In genomic region chr1:190161708-190162465, GRCm38 (mm10) we compare ENCODE assay signal across 9 mouse cellular contexts. TPM values are rescaled to one million over a fixed set of nuclear protein-coding genes. Genes with fewer than 3 reads are reported as not detected.
DNase-seq lines count a peak whose midpoint lies in the region; ATAC-seq lines count a peak whose summit lies in the region.
"Had no signal": no experiment of that assay in that cellular context is flagged by ENCODE, and none has a peak within 500 bp of the region (broad histone marks: within the 10 kb centered on the region; RNA-seq: fewer than 3 reads in every experiment).

No protein-coding gene starts in this region.

- WGBS in lung, embryonic 16.5 days, result 53% methylated on average over 19 of the region's 19 CpGs
- WGBS in intestine, embryonic 15.5 days, result 59% methylated on average over 19 of the region's 19 CpGs

- no peaks in the 10 kb centered on the region for H3K9me3 ChIP-seq in lung, embryonic 16.5 days (ENCODE audit: control insufficient read depth, low read length)
- no peaks in the 10 kb centered on the region for H3K9me3 ChIP-seq in intestine, embryonic 15.5 days

- peaks cover 8% of the 10 kb centered on the region; the same call in 1 of the 2 replicates for H3K4me1 ChIP-seq in lung, embryonic 16.5 days (replicated peaks; ENCODE audit: control insufficient read depth, insufficient read depth, low read length)
- no peaks in the 10 kb centered on the region for H3K4me1 ChIP-seq in intestine, embryonic 15.5 days (replicated peaks)

- H3K36me3 ChIP-seq in lung, embryonic 16.5 days (ENCODE audit: control insufficient read depth, insufficient read depth, low read length), result no peaks in the 10 kb centered on the region
- H3K36me3 ChIP-seq in intestine, embryonic 15.5 days, result no peaks in the 10 kb centered on the region

- peak; percentile 91 for ATAC-seq in lung, embryonic 16.5 days (ENCODE audit: low read depth)
- peak; percentile 74 for ATAC-seq in cerebellum, adult (ENCODE audit: insufficient number of reproducible peaks, low FRiP score, low TSS enrichment)
- no peak for ATAC-seq in intestine, embryonic 15.5 days

- peaks cover 18% of the 10 kb centered on the region for H3K27me3 ChIP-seq in lung, embryonic 16.5 days (ENCODE audit: control insufficient read depth, insufficient read depth, low read depth, low read length)
- H3K27me3 ChIP-seq in intestine, embryonic 15.5 days (replicated peaks), result 0 out of 2 replicates have a peak, but pooled peaks cover 3% of the 10 kb centered on the region

- peak overlapping the region; percentile 75 for H3K27ac ChIP-seq in lung, embryonic 16.5 days (ENCODE audit: low read length)
- H3K27ac ChIP-seq in intestine, embryonic 15.5 days, result no peak overlapping the region

- DNase-seq in gastrocnemius, postnatal 14 days, result peak; percentile 41
- no peak for DNase-seq in gastrocnemius, postnatal 25 days
- no peak for DNase-seq in lung, postnatal 36 days
- DNase-seq in spleen, postnatal 4 days (ENCODE audit: low spot score in 2 of 2), result no peak
- DNase-seq in thymus, postnatal 10 days (ENCODE audit: low spot score in 2 of 2), result no peak
- DNase-seq: thymus, adult 18-20 months had no signal

- intact Hi-C loops in gastrocnemius, postnatal 14 days (cut with DNase I; ENCODE audit: low total_unique reads), result no loop called here

- H3K9ac ChIP-seq in lung, embryonic 16.5 days (ENCODE audit: low read length), result no peak overlapping the region
- no peak overlapping the region for H3K9ac ChIP-seq in intestine, embryonic 15.5 days

- H3K4me3 ChIP-seq in lung, embryonic 16.5 days (ENCODE audit: low read length), result peak overlapping the region; percentile 28
- no peak overlapping the region for H3K4me3 ChIP-seq in intestine, embryonic 15.5 days (replicated peaks)

- H3K4me2 ChIP-seq in lung, embryonic 16.5 days (ENCODE audit: low read depth, low read length), result peak overlapping the region; percentile 48
- peak overlapping the region; percentile 36 for H3K4me2 ChIP-seq in intestine, embryonic 15.5 days (replicated peaks)

RNA-seq across cellular contexts. Expression of gene Prox1, which starts 8.6 kb away (rescaled TPM):
- 1 to 10 TPM; 4.1 to 5.7 TPM for total RNA-seq in gastrocnemius, postnatal 14 days (2021)
- 1 to 10 TPM; 2.6 to 3.8 TPM for total RNA-seq in gastrocnemius, postnatal 25 days (2021)
- 1.8 TPM in 2 replicates for polyA plus RNA-seq in lung, embryonic 16.5 days (2015; fragmentation: Nextera tagmentation; extraction: Ambion mirVana)
- 2.6 and 2.8 TPM in 2 replicates for polyA plus RNA-seq in intestine, embryonic 15.5 days (2015; fragmentation: Nextera tagmentation; extraction: Ambion mirVana)
